Mouse (Mus musculus) layer of hippocampus, adult 8-10 months (tissue): ENCODE results near the gene Psmc3ip. TPM values are rescaled to one million over a fixed set of nuclear protein-coding genes. Genes with fewer than 3 reads are reported as not detected.
"Not testable (repeated sequence)": the region's sequence is repeated elsewhere in the genome, so short reads cannot be mapped to it uniquely, and the experiment has no call there.

Experiments
- DNase-seq, 2 experiments: peaks; one replicate each; pipeline ENCODE4 v3.0.0; 2022; ENCODE audit warnings: low spot score in 2 of 2
- total RNA-seq, 4 experiments: library from RNA; stranded (reverse); gene quantifications; 2 replicates each; pipeline ENCODE4 v1.2.4; 2022

Gene Psmc3ip
- total RNA-seq = 1 to 10 TPM; 2.5 to 5.4 (median 3.9) TPM

GRCm38 (mm10) chr11:101095314-101096024 is at the start of gene Psmc3ip:
TSS of gene Psmc3ip (minus strand) at chr11:101095436.
- DNase-seq = peak; percentile 92 to 93

GRCm38 (mm10) chr11:101143338-101144225 is 48.3 kb upstream of the Psmc3ip start:
- no peak for DNase-seq

GRCm38 (mm10) chr11:101142215-101142967 is 47.2 kb upstream of the Psmc3ip start:
- no peak for DNase-seq

- no peak for DNase-seq
Measured at GRCm38 (mm10) chr11:101141088-101141487, 45.9 kb upstream of the Psmc3ip start.

GRCm38 (mm10) chr11:101140164-101140819 is 45.1 kb upstream of the Psmc3ip start:
- DNase-seq = no peak

- DNase-seq = no peak
Measured at GRCm38 (mm10) chr11:101138536-101139181, 43.4 kb upstream of the Psmc3ip start.

GRCm38 (mm10) chr11:101137000-101137399 is 41.8 kb upstream of the Psmc3ip start:
- DNase-seq = no peak

GRCm38 (mm10) chr11:101134217-101134865 is 39.1 kb upstream of the Psmc3ip start:
- DNase-seq = no peak

GRCm38 (mm10) chr11:101133037-101133436 is 37.8 kb upstream of the Psmc3ip start:
- no peak for DNase-seq

GRCm38 (mm10) chr11:101131701-101132100 is 36.5 kb upstream of the Psmc3ip start:
- DNase-seq = no peak

- no peak for DNase-seq
Measured at GRCm38 (mm10) chr11:101131187-101131586, 36.0 kb upstream of the Psmc3ip start.

GRCm38 (mm10) chr11:101130056-101130756 is 35.0 kb upstream of the Psmc3ip start:
- no peak for DNase-seq

- DNase-seq = no peak
Measured at GRCm38 (mm10) chr11:101128996-101129577, 33.9 kb upstream of the Psmc3ip start.

- no peak for DNase-seq
Measured at GRCm38 (mm10) chr11:101127075-101127474, 31.8 kb upstream of the Psmc3ip start.

GRCm38 (mm10) chr11:101125008-101125407 is 29.8 kb upstream of the Psmc3ip start:
- DNase-seq = not testable (repeated sequence)

- DNase-seq = not testable (repeated sequence)
Measured at GRCm38 (mm10) chr11:101124494-101124893, 29.3 kb upstream of the Psmc3ip start.

GRCm38 (mm10) chr11:101120545-101121188 is 25.4 kb upstream of the Psmc3ip start:
- no peak for DNase-seq

GRCm38 (mm10) chr11:101119761-101120544 is 24.7 kb upstream of the Psmc3ip start, which contains the start of the genes Retreg3 and Tubg1:
TSS of gene Retreg3 (minus strand) at chr11:101119893.
TSS of gene Tubg1 (plus strand) at chr11:101119938.
- peak; percentile 97 to 99 for DNase-seq
